Mouse (Mus musculus) neural tube, embryonic 14.5 days (tissue): Measurements from ENCODE around the gene Cracr2b. TPM values are rescaled to one million over a fixed set of nuclear protein-coding genes. Genes with fewer than 3 reads are reported as not detected.

Source experiments
- ATAC-seq: fragments of 200-750 bp; cut with Nextera tagmentation; 2 replicates; pipeline ENCODE4 v1.8.0; 2017; ENCODE audit warnings: low read depth, mild to moderate bottlenecking, moderate TSS enrichment, moderate library complexity
- H3K27ac ChIP-seq: fragments of 300-500 bp; sonication (generic); 2 replicates; pipeline ENCODE4 v1.5.1; 2014; ENCODE audit warnings: low read depth, mild to moderate bottlenecking, control low read depth, low read length, moderate library complexity, mixed read lengths
- H3K27me3 ChIP-seq: fragments of 300-500 bp; sonication (generic); 2 replicates; pipeline ENCODE4 v1.6.1; 2014; ENCODE audit warnings: low read length; ENCODE audit not compliant: control insufficient read depth, insufficient read depth
- H3K36me3 ChIP-seq: fragments of 300-500 bp; sonication (generic); 2 replicates; pipeline ENCODE4 v1.6.1; 2014; ENCODE audit warnings: low read length, mixed read lengths; ENCODE audit not compliant: control insufficient read depth, insufficient read depth
- H3K4me1 ChIP-seq: fragments of 300-500 bp; sonication (generic); 2 replicates; pipeline ENCODE4 v1.6.1; 2014; ENCODE audit warnings: low read length; ENCODE audit not compliant: control insufficient read depth, insufficient read depth
- H3K4me2 ChIP-seq: fragments of 300-500 bp; sonication (generic); 2 replicates; pipeline ENCODE4 v1.6.1; 2014; ENCODE audit warnings: mild to moderate bottlenecking, low read depth, low read length, control low read depth
- H3K4me3 ChIP-seq: fragments of 300-500 bp; sonication (generic); 2 replicates; pipeline ENCODE4 v1.5.1; 2014; ENCODE audit warnings: low read depth, low read length, control low read depth, mixed read lengths
- H3K9ac ChIP-seq: fragments of 300-500 bp; sonication (generic); replicated peaks from 2 replicates; pipeline ENCODE4 v1.6.1; 2014; ENCODE audit warnings: low read depth, mild to moderate bottlenecking, control low read depth, low read length, mixed read lengths
- H3K9me3 ChIP-seq: fragments of 300-500 bp; sonication (generic); 2 replicates; pipeline ENCODE4 v1.6.1; 2016; ENCODE audit warnings: low read length; ENCODE audit not compliant: control insufficient read depth
- WGBS: fragments of 180-500 bp; shearing (Covaris S2); extraction: QIAGEN DNeasy Blood & Tissue Kit; methylation state at CpG from one replicate; pipeline ENCODE4 v1.1.7; 2014; 5-methylcytosine and 5-hydroxymethylcytosine counted together
- polyA plus RNA-seq: library from polyadenylated mRNA; unstranded; fragments of >200 nt; fragmentation: Nextera tagmentation; extraction: Ambion mirVana; gene quantifications from 2 replicates; pipeline ENCODE4 v1.2.1, GENCODE M21; 2014

The Cracr2b gene
- polyA plus RNA-seq, 1 experiment from 2014 or later, result 3.6 TPM

DNA sequence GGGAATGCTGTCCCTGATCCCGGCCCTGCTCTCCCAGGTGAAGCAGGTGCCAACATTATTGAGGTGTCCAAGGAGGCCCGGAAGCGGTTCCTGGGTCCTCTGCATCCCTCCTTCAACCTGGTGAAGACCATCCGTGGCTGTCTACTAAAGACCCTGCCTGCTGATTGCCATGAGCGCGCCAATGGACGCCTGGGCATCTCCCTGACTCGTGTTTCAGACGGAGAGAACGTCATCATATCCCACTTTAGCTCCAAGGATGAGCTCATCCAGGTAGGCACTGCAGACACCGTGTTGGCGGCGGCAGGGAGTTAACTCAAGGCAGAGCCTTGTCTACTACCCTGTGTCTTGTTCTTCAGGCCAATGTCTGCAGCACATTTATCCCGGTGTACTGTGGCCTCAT, 3.7 kb upstream of the Cracr2b start:
- no peaks in the 10 kb centered on the region for H3K9me3 ChIP-seq
- H3K4me3 ChIP-seq, result no peak overlapping the region
- 93% methylated on average over 14 of the region's 14 CpGs for WGBS
- H3K9ac ChIP-seq, result no peak overlapping the region
- peaks cover 8% of the 10 kb centered on the region; the same call in 1 of the 2 replicates for H3K36me3 ChIP-seq
- H3K4me2 ChIP-seq, result no peak overlapping the region
- ATAC-seq, result no peak
- H3K27ac ChIP-seq, result no peak overlapping the region
- peaks cover 22% of the 10 kb centered on the region for H3K27me3 ChIP-seq
- peaks cover 13% of the 10 kb centered on the region for H3K4me1 ChIP-seq

DNA sequence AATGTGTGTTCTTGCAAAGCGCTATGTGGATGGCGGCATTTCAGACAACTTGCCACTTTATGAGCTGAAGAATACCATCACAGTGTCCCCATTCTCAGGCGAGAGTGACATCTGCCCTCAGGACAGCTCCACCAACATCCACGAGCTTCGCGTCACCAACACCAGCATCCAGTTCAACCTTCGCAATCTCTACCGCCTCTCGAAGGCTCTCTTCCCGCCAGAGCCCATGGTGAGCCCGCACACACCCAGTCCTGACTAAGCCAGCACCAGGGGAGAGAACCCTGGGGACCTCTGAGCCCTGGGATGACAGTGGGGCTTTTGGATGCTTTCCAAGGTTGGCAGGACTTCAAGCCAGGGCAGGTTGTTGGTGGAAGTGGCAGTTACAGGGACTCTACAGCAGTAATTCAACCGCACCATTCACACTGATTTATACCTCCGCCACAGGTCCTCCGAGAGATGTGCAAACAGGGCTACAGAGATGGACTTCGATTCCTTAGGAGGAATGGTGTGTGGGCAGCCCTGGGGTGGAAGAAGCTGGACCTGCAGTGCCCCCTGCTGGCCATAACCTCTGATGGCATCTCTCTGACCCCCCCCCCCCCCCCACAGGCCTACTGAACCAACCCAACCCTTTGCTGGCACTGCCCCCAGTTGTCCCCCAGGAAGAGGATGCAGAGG, 2.8 kb upstream of the Cracr2b start:
- Histone ChIP-seq H3K27me3 (peaks cover 26% of the 10 kb centered on the region), H3K36me3 (peaks cover 8% of the 10 kb centered on the region; the same call in 1 of the 2 replicates), H3K9me3 (no peaks in the 10 kb centered on the region), H3K4me2 (no peak overlapping the region), H3K4me3 (no peak overlapping the region), H3K4me1 (peaks cover 13% of the 10 kb centered on the region), H3K27ac (no peak overlapping the region), H3K9ac (no peak overlapping the region)
- no peak for ATAC-seq
- WGBS, result 73% methylated on average over 15 of the region's 15 CpGs

DNA sequence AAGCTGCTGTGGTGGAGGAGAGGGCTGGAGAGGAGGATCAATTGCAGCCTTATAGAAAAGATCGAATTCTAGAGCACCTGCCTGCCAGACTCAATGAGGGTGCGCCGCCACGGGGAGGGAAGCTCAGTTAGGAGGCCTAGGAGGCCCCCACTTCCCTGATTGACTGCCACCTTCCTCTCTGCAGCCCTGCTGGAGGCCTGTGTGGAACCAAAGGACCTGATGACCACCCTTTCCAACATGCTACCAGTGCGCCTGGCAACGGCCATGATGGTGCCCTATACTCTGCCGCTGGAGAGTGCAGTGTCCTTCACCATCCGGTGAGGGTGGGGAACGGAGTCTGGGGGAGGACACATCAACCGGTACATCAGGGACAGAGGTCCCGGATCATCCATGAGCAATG, 2.2 kb upstream of the Cracr2b start:
- Histone ChIP-seq H3K27ac (no peak overlapping the region), H3K9ac (no peak overlapping the region), H3K36me3 (peaks cover 8% of the 10 kb centered on the region; the same call in 1 of the 2 replicates), H3K27me3 (peaks cover 32% of the 10 kb centered on the region), H3K4me2 (no peak overlapping the region), H3K9me3 (no peaks in the 10 kb centered on the region), H3K4me1 (peaks cover 13% of the 10 kb centered on the region), H3K4me3 (no peak overlapping the region)
- 91% methylated on average over 11 of the region's 11 CpGs for WGBS
- ATAC-seq, result no peak

DNA sequence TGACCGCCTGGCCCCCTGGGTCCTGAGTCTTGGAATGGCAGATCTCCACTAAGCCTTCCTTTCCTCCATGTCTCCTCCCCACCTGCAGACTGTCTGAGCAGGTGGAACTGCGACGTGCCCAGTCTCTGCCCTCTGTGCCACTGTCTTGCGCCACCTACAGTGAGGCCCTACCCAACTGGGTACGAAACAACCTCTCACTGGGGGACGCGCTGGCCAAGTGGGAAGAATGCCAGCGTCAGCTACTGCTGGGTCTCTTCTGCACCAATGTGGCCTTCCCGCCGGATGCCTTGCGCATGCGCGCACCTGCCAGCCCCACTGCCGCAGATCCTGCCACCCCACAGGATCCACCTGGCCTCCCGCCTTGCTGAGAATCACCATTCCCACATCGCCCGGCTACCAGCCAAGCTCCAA, 1.6 kb upstream of the Cracr2b start:
- Histone ChIP-seq H3K36me3 (peaks cover 8% of the 10 kb centered on the region; the same call in 1 of the 2 replicates), H3K9me3 (no peaks in the 10 kb centered on the region), H3K4me1 (peaks cover 13% of the 10 kb centered on the region), H3K4me2 (no peak overlapping the region), H3K4me3 (no peak overlapping the region), H3K27me3 (peaks cover 38% of the 10 kb centered on the region), H3K9ac (no peak overlapping the region), H3K27ac (no peak overlapping the region)
- no peak for ATAC-seq
- 90% methylated on average over 17 of the region's 17 CpGs for WGBS

DNA sequence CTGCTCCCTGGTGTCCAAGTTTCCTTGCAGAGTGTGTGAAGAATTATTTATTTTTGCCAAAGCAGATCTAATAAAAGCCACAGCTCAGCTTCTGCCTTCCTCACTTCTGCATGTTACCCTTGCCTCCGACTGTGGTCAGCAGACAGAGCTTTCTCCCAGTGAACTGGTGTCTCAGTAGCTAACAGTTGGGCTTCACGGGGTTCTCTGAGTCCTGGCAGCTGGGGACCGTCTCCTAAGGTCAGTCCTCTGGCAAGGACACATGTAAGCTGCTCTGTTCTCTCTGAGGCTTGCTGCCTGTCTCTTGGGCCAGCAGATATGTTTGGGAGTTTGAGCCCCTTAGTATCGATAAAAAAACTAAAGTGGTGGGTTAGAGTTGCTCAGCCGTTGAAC, 898 bp upstream of the Cracr2b start:
- no peak for ATAC-seq

DNA sequence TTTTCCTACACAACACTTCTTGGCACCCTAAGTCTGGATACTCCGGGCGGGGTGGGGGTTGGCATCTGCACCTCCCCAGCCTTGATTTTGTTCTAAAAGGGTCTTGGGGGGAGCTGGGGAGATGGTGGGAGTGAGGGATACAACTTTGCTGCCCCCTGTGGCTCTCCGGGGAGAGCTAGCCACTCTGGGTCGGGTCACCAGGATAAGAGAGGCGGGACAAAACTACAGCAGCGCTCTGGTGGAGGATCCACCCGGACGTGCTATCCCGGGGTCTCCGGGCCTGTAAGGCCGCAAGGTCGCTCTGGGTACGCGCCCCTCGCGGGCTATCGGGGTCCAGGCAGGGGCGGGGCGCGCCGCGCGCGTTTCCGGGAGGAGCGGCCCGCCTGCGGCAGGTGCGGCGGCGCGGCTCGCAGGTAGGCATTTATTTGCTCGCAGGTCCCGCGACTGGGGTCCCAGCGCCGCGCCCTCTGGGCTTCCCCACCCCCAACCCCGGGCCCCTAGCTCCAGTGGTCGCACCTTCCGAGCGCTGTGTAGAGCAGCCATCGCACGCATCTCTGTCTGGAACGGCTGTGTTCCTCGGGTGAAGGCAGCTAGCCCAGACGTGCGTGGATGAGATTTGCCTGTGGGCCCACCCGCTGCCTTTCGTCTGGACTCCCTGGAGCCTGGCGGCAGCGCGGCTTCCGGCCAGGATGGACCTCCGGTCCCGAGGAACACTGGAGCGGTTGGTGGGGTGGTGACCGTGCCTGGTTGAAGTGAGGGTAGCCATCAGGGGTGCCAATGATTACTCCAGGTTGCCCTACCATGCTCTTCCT, 833 bp downstream of the Cracr2b start:
- peak overlapping the region; percentile 18 for H3K4me3 ChIP-seq
- ATAC-seq, result no peak
- H3K9ac ChIP-seq, result peak overlapping the region; percentile 45
- H3K27me3 ChIP-seq, result peaks cover 52% of the 10 kb centered on the region
- peak overlapping the region; percentile 54 for H3K4me2 ChIP-seq
- peaks cover 6% of the 10 kb centered on the region; the same call in 1 of the 2 replicates for H3K4me1 ChIP-seq
- 3% methylated on average over 42 of the region's 59 CpGs for WGBS
- H3K36me3 ChIP-seq, result peaks cover 8% of the 10 kb centered on the region; the same call in 1 of the 2 replicates
- no peak overlapping the region for H3K27ac ChIP-seq
- H3K9me3 ChIP-seq, result no peaks in the 10 kb centered on the region

More for the DNA sequence above, 898 bp upstream of the Cracr2b start:
- H3K9me3 ChIP-seq, result no peaks in the 10 kb centered on the region
- no peak overlapping the region for H3K4me2 ChIP-seq
- 82% methylated on average over 5 of the region's 5 CpGs for WGBS
- peaks cover 14% of the 10 kb centered on the region for H3K4me1 ChIP-seq
- H3K36me3 ChIP-seq, result peaks cover 8% of the 10 kb centered on the region; the same call in 1 of the 2 replicates
- H3K27ac ChIP-seq, result no peak overlapping the region
- H3K9ac ChIP-seq, result no peak overlapping the region
- H3K27me3 ChIP-seq, result peaks cover 45% of the 10 kb centered on the region
- no peak overlapping the region for H3K4me3 ChIP-seq

DNA sequence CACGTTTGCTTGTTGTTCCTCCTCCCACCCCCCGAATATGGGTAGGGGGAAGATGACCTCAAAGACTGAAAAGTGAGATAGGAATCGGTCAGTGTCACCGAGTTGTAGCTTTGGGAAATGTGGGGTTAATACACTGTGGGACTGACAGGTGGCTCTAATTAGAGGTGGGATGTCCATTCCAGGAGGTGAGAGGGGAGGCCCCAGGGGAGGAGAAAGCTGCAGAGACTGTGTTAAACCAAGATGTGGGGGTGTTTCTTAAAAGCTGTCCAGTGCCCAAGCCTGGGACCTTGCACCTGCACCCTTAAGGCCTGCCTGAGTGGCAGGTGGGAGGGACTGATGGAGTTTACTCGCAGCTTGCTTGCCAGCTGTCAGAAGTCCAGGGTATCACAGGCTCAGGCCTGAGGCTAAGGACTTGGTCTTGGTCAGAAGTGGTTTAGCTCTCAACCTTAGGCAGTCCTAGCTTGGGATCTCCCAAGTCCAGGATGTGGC, 1.5 kb downstream of the Cracr2b start:
- Histone ChIP-seq H3K4me2 (peak overlapping the region; percentile 54; the same call in 1 of the 2 replicates), H3K4me1 (peaks cover 9% of the 10 kb centered on the region; the same call in 1 of the 2 replicates), H3K36me3 (peaks cover 8% of the 10 kb centered on the region; the same call in 1 of the 2 replicates), H3K4me3 (peak overlapping the region; percentile 18), H3K27me3 (peaks cover 52% of the 10 kb centered on the region), H3K27ac (no peak overlapping the region), H3K9me3 (no peaks in the 10 kb centered on the region), H3K9ac (peak overlapping the region; percentile 45; the same call in 1 of the 2 replicates)
- WGBS, result 11% methylated on average over 5 of the region's 5 CpGs
- no peak for ATAC-seq

DNA sequence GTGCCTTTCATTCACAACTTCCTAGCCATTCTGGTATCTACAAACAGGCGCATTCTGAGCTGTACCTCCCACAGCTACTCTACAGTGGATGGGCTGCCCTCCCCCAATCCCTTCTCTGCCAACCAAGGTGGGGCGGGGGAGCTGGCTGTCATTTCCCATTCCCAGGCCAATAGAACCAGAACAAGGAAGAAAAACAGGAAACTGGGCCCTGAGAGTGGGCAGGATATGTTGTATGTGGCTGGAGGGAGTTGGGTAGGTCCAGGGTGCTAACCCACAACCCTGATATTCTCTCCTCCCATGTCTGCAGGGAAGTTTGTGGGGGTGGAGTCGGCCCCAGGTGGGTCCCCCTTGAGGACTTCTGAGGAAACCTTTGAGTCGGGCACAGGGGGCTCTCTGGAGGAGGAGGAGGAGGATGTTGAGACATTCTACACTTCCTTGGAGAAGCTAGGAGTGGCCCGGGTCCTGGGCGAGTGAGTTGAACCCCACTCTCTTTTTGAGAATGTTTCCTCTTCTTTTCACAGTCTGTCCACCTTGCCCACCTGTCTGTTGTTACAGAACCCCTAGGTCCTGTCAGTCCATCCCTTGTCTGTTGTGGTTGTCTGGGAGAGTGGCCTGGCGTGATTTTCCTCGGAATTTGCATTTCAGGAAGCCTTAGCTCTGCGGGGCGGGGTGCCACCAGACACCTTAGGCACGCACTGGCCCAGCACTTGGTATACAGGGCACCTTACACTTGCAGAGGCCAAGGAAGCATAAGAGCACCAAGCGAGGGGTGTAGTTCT, 3.1 kb downstream of the Cracr2b start:
- Histone ChIP-seq H3K9me3 (no peaks in the 10 kb centered on the region), H3K4me2 (peak overlapping the region; percentile 32; the same call in 1 of the 2 replicates), H3K27me3 (peaks cover 52% of the 10 kb centered on the region), H3K9ac (0 out of 2 replicates have a peak overlapping the region, but pooled peaks have one; percentile 1), H3K27ac (no peak overlapping the region), H3K4me1 (peaks cover 13% of the 10 kb centered on the region), H3K4me3 (no peak overlapping the region), H3K36me3 (peaks cover 8% of the 10 kb centered on the region; the same call in 1 of the 2 replicates)
- ATAC-seq, result no peak
- WGBS, result 14% methylated on average over 12 of the region's 12 CpGs
